Comparison of ENCODE assay signal across 17 mouse cellular contexts in genomic region chr1:106688161-106688516, GRCm38 (mm10). TPM values are rescaled to one million over a fixed set of nuclear protein-coding genes. Genes with fewer than 3 reads are reported as not detected.
DNase-seq lines count a peak whose midpoint lies in the region; ATAC-seq and TF ChIP-seq lines count a peak whose summit lies in the region.
"Had no signal": no experiment of that assay in that cellular context is flagged by ENCODE, and none has a peak within 500 bp of the region (broad histone marks: within the 10 kb centered on the region; RNA-seq: fewer than 3 reads in every experiment).

No protein-coding gene starts in this region.

- H3K9ac ChIP-seq in heart, embryonic 13.5 days = 0 out of 2 replicates have a peak overlapping the region, but pooled peaks have one; percentile 3
- H3K9ac ChIP-seq in lung, embryonic 14.5 days = no peak overlapping the region
- H3K9ac ChIP-seq in forebrain, embryonic 14.5 days (ENCODE audit: low read length) = no peak overlapping the region
- H3K9ac ChIP-seq: embryonic facial prominence, embryonic 13.5 days; forebrain, embryonic 13.5 days; intestine, embryonic 15.5 days; limb, embryonic 12.5 days; liver, postnatal 0 days; midbrain, embryonic 12.5 days had no signal

- H3K27me3 ChIP-seq in heart, embryonic 13.5 days (replicated peaks) = no peaks in the 10 kb centered on the region
- H3K27me3 ChIP-seq in lung, embryonic 14.5 days (ENCODE audit: insufficient read depth, low read length) = no peaks in the 10 kb centered on the region
- no peaks in the 10 kb centered on the region for H3K27me3 ChIP-seq in forebrain, embryonic 14.5 days (replicated peaks; ENCODE audit: control insufficient read depth, insufficient read depth, low read length)
- H3K27me3 ChIP-seq: CH12.LX; embryonic facial prominence, embryonic 13.5 days; forebrain, embryonic 13.5 days; intestine, embryonic 15.5 days; limb, embryonic 12.5 days; midbrain, embryonic 12.5 days had no signal

- no peak overlapping the region for H3K27ac ChIP-seq in heart, embryonic 13.5 days (replicated peaks)
- peak overlapping the region; percentile 54; the same call in 1 of the 2 replicates for H3K27ac ChIP-seq in lung, embryonic 14.5 days (ENCODE audit: low read depth)
- no peak overlapping the region for H3K27ac ChIP-seq in forebrain, embryonic 14.5 days (ENCODE audit: low read depth, low read length)
- H3K27ac ChIP-seq: embryonic facial prominence, embryonic 13.5 days; forebrain, embryonic 13.5 days; intestine, embryonic 15.5 days; limb, embryonic 12.5 days; midbrain, embryonic 12.5 days had no signal

- no peak for ATAC-seq in heart, embryonic 13.5 days (ENCODE audit: extremely low read depth, insufficient number of reproducible peaks, low FRiP score, low TSS enrichment)
- ATAC-seq in lung, embryonic 14.5 days (ENCODE audit: insufficient read depth) = no peak
- ATAC-seq in hematopoietic stem cell, adult 5-6 weeks (replicated peaks in 1 of 2; ENCODE audit: insufficient read depth in 1 of 2, low FRiP score in 2 of 2, low TSS enrichment in 1 of 2, low read depth in 1 of 2, poor library complexity in 2 of 2, severe bottlenecking in 2 of 2) = peak; percentile 60 to 61
- ATAC-seq in forebrain, embryonic 14.5 days = no peak
- ATAC-seq: forebrain, embryonic 13.5 days; intestine, embryonic 15.5 days; liver, postnatal 0 days had no signal

- no peak for DNase-seq in heart, postnatal 10 days
- DNase-seq in lung, embryonic 14.5 days = no peak
- DNase-seq in lung, postnatal 10 days = no peak
- peak; percentile 66 for DNase-seq in thymus, postnatal 25 days
- no peak for DNase-seq in forebrain, embryonic 14.5 days (ENCODE audit: low spot score)
- DNase-seq in adrenal gland, postnatal 25 days = no peak
- DNase-seq: cerebellum, adult 9-10 months; gastrocnemius, postnatal 25 days; liver, postnatal 0 days had no signal

- WGBS in heart, embryonic 13.5 days = 16% methylated on average over 5 of the region's 5 CpGs
- 69% methylated on average over 5 of the region's 5 CpGs for WGBS in lung, embryonic 14.5 days
- 83% methylated on average over 5 of the region's 5 CpGs for WGBS in forebrain, embryonic 14.5 days

- H3K4me2 ChIP-seq in heart, embryonic 13.5 days = peak overlapping the region; percentile 39
- no peak overlapping the region for H3K4me2 ChIP-seq in lung, embryonic 14.5 days
- H3K4me2 ChIP-seq in forebrain, embryonic 14.5 days (ENCODE audit: low read length) = no peak overlapping the region
- H3K4me2 ChIP-seq: embryonic facial prominence, embryonic 13.5 days; forebrain, embryonic 13.5 days; intestine, embryonic 15.5 days; limb, embryonic 12.5 days; midbrain, embryonic 12.5 days had no signal

- H3K9me3 ChIP-seq in heart, embryonic 13.5 days = no peaks in the 10 kb centered on the region
- H3K9me3 ChIP-seq in lung, embryonic 14.5 days (ENCODE audit: low read depth, low read length) = no peaks in the 10 kb centered on the region
- no peaks in the 10 kb centered on the region for H3K9me3 ChIP-seq in forebrain, embryonic 14.5 days (replicated peaks; ENCODE audit: control insufficient read depth, low read length)
- H3K9me3 ChIP-seq: embryonic facial prominence, embryonic 13.5 days; forebrain, embryonic 13.5 days; intestine, embryonic 15.5 days; limb, embryonic 12.5 days; midbrain, embryonic 12.5 days had no signal

- peaks cover 24% of the 10 kb centered on the region for H3K4me1 ChIP-seq in heart, embryonic 13.5 days
- H3K4me1 ChIP-seq in lung, embryonic 14.5 days (ENCODE audit: insufficient read depth) = no peaks in the 10 kb centered on the region
- no peaks in the 10 kb centered on the region for H3K4me1 ChIP-seq in forebrain, embryonic 14.5 days (ENCODE audit: control insufficient read depth, insufficient read depth, low read length)
- H3K4me1 ChIP-seq: embryonic facial prominence, embryonic 13.5 days; intestine, embryonic 15.5 days; limb, embryonic 12.5 days; midbrain, embryonic 12.5 days had no signal

- intact Hi-C loops in heart, postnatal 10 days (cut with DNase I) = no loop called here

- no peak overlapping the region for H3K4me3 ChIP-seq in heart, embryonic 13.5 days
- H3K4me3 ChIP-seq in lung, embryonic 14.5 days (ENCODE audit: low read depth, low read length) = no peak overlapping the region
- H3K4me3 ChIP-seq in forebrain, embryonic 14.5 days (ENCODE audit: low read depth, low read length) = no peak overlapping the region
- H3K4me3 ChIP-seq: embryonic facial prominence, embryonic 13.5 days; forebrain, embryonic 13.5 days; intestine, embryonic 15.5 days; limb, embryonic 12.5 days; midbrain, embryonic 12.5 days had no signal

- no peak for TF ChIP-seq CTCF in lung, embryonic 14.5 days (IDR thresholded peaks at IDR 0.05; ENCODE audit: low read depth)

- no peaks in the 10 kb centered on the region for H3K36me3 ChIP-seq in heart, embryonic 13.5 days
- no peaks in the 10 kb centered on the region for H3K36me3 ChIP-seq in lung, embryonic 14.5 days (ENCODE audit: insufficient read depth)
- no peaks in the 10 kb centered on the region for H3K36me3 ChIP-seq in forebrain, embryonic 14.5 days (ENCODE audit: control insufficient read depth, insufficient read depth, low read length)
- H3K36me3 ChIP-seq: embryonic facial prominence, embryonic 13.5 days; intestine, embryonic 15.5 days; limb, embryonic 12.5 days; midbrain, embryonic 12.5 days had no signal

RNA-seq across cellular contexts. Expression of gene Bcl2, which starts 25.9 kb away (rescaled TPM):
- 6.7 and 7.2 TPM in 2 replicates for polyA plus RNA-seq in heart, embryonic 13.5 days (2015; fragmentation: Nextera tagmentation; extraction: Ambion mirVana)
- 10 to 100 TPM in 1 of 2 experiments, 1 to 10 TPM in 1; 9.1 to 10.2 TPM for total RNA-seq in heart, postnatal 10 days (2021)
- 16.2 and 16.5 TPM in 2 replicates for polyA plus RNA-seq in lung, embryonic 14.5 days (2014; fragmentation: Nextera tagmentation; extraction: Ambion mirVana)
- 36.3 and 39.6 TPM in 2 replicates for total RNA-seq in hematopoietic stem cell, adult 5-6 weeks (2017)
- polyA plus RNA-seq in forebrain, embryonic 14.5 days (2014; fragmentation: Nextera tagmentation; extraction: Ambion mirVana) = 5.3 and 7.1 TPM in 2 replicates
- total RNA-seq in adrenal gland, postnatal 25 days (2021) = 5.4 and 5.7 TPM in 2 replicates

Comparison
In these comparisons a context has a peak if more than half of its experiments do, and no peak if none do; other contexts are left out.
1. ATAC-seq: peak in hematopoietic stem cell, adult 5-6 weeks (2 of 2); none in heart, embryonic 13.5 days (single experiment), lung, embryonic 14.5 days (single experiment) and forebrain, embryonic 14.5 days (single experiment).